14 mouse cellular contexts compared by ENCODE assay signal in the genomic region with DNA sequence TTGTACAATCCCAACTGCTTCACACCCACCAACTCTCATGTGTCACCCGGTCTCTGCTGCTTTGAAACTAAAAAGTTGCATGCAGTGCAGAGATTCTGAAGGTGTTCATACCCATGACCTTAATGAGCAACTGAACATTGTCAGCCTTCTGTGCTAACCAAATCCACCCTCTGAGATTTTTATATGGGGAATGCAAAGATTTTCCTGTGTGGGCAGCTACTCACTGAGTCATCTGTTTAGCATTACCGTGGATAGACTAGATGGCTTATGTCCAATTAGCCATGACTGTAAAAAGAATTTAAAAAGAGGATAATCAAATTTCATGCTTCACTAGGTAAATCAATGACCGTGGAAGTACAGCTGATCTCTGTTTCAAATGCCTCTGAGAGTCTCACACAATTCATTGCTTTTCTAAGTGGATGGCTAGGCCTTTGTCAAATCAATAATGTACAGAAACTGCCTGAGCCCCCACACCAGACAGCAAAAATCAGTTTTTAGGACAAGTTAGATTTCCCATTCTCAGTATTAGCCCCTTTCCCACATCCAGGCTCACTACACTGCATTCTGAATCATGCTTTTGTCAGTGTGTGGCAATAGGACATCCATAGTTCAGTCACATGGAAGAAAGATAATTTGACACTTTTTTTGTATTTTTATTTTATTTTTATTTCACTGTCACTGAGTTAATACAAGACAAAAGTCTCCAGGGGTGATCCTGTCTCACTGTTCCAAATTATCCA.
DNase-seq lines count a peak whose midpoint lies in the region; ATAC-seq and TF ChIP-seq lines count a peak whose summit lies in the region.
"Had no signal": no experiment of that assay in that cellular context is flagged by ENCODE, and none has a peak within 500 bp of the region (broad histone marks: within the 10 kb centered on the region; RNA-seq: fewer than 3 reads in every experiment).

No protein-coding gene starts in this region.

- DNase-seq in limb, embryonic 10.5 days (ENCODE audit: low spot score), result no peak
- DNase-seq in left cerebral cortex, adult 18-20 months (ENCODE audit: low spot score in 2 of 2), result peak; percentile 10 to 46
- DNase-seq in cerebellum, adult 8-10 months, result no peak
- DNase-seq in liver, postnatal 0 days, result no peak
- no peak for DNase-seq in adrenal gland, postnatal 25 days
- DNase-seq: cerebellum, adult 11-12 months; kidney, adult 9 months; liver, embryonic 13.5 days; thymus, postnatal 36 days had no signal

- peaks cover 7% of the 10 kb centered on the region for H3K4me1 ChIP-seq in limb, embryonic 13.5 days
- no peaks in the 10 kb centered on the region for H3K4me1 ChIP-seq in limb, embryonic 10.5 days
- H3K4me1 ChIP-seq in embryonic facial prominence, embryonic 15.5 days, result 0 out of 2 replicates have a peak, but pooled peaks cover 6% of the 10 kb centered on the region
- H3K4me1 ChIP-seq in neural tube, embryonic 14.5 days (ENCODE audit: control insufficient read depth, insufficient read depth, low read length), result 0 out of 2 replicates have a peak, but pooled peaks cover 5% of the 10 kb centered on the region
- no peaks in the 10 kb centered on the region for H3K4me1 ChIP-seq in liver, postnatal 0 days (ENCODE audit: insufficient read depth)
- H3K4me1 ChIP-seq: liver, embryonic 13.5 days had no signal

- no peaks in the 10 kb centered on the region for H3K9me3 ChIP-seq in limb, embryonic 13.5 days
- H3K9me3 ChIP-seq in limb, embryonic 10.5 days (replicated peaks), result no peaks in the 10 kb centered on the region
- no peaks in the 10 kb centered on the region for H3K9me3 ChIP-seq in embryonic facial prominence, embryonic 15.5 days (replicated peaks)
- no peaks in the 10 kb centered on the region for H3K9me3 ChIP-seq in neural tube, embryonic 14.5 days (ENCODE audit: control insufficient read depth, low read length)
- H3K9me3 ChIP-seq in liver, postnatal 0 days (ENCODE audit: low read length), result no peaks in the 10 kb centered on the region
- H3K9me3 ChIP-seq: forebrain, embryonic 13.5 days; liver, embryonic 13.5 days had no signal

- no peaks in the 10 kb centered on the region for H3K27me3 ChIP-seq in limb, embryonic 13.5 days
- H3K27me3 ChIP-seq in limb, embryonic 10.5 days (ENCODE audit: low read depth, poor library complexity, severe bottlenecking), result no peaks in the 10 kb centered on the region
- H3K27me3 ChIP-seq in embryonic facial prominence, embryonic 15.5 days, result no peaks in the 10 kb centered on the region
- H3K27me3 ChIP-seq in neural tube, embryonic 14.5 days (ENCODE audit: control insufficient read depth, insufficient read depth, low read length), result no peaks in the 10 kb centered on the region
- no peaks in the 10 kb centered on the region for H3K27me3 ChIP-seq in liver, postnatal 0 days (ENCODE audit: insufficient read depth, low read length)
- H3K27me3 ChIP-seq: forebrain, embryonic 13.5 days; liver, embryonic 13.5 days had no signal

- TF ChIP-seq CTCF in liver, postnatal 0 days (IDR thresholded peaks at IDR 0.05; ENCODE audit: low read depth), result no peak

- no peak overlapping the region for H3K27ac ChIP-seq in limb, embryonic 13.5 days
- no peak overlapping the region for H3K27ac ChIP-seq in limb, embryonic 10.5 days
- H3K27ac ChIP-seq in embryonic facial prominence, embryonic 15.5 days (replicated peaks), result no peak overlapping the region
- no peak overlapping the region for H3K27ac ChIP-seq in neural tube, embryonic 14.5 days (ENCODE audit: low read depth, low read length)
- H3K27ac ChIP-seq in liver, postnatal 0 days (ENCODE audit: low read depth), result no peak overlapping the region
- H3K27ac ChIP-seq: forebrain, embryonic 13.5 days; liver, embryonic 13.5 days had no signal

- no peak overlapping the region for H3K9ac ChIP-seq in limb, embryonic 13.5 days
- no peak overlapping the region for H3K9ac ChIP-seq in embryonic facial prominence, embryonic 15.5 days
- no peak overlapping the region for H3K9ac ChIP-seq in neural tube, embryonic 14.5 days (replicated peaks; ENCODE audit: low read depth, low read length)
- no peak overlapping the region for H3K9ac ChIP-seq in liver, postnatal 0 days (replicated peaks)
- H3K9ac ChIP-seq: forebrain, embryonic 13.5 days; liver, embryonic 13.5 days had no signal

- 25% methylated on average over 3 of the region's 3 CpGs for WGBS in limb, embryonic 13.5 days
- WGBS in limb, embryonic 10.5 days, result 66% methylated on average over 3 of the region's 3 CpGs
- WGBS in embryonic facial prominence, embryonic 15.5 days, result 16% methylated on average over 3 of the region's 3 CpGs
- 16% methylated on average over 3 of the region's 3 CpGs for WGBS in neural tube, embryonic 14.5 days
- 66% methylated on average over 3 of the region's 3 CpGs for WGBS in liver, postnatal 0 days (ENCODE audit: insufficient replicate concordance)

- no peak overlapping the region for H3K4me2 ChIP-seq in limb, embryonic 13.5 days (replicated peaks)
- no peak overlapping the region for H3K4me2 ChIP-seq in embryonic facial prominence, embryonic 15.5 days (replicated peaks)
- no peak overlapping the region for H3K4me2 ChIP-seq in neural tube, embryonic 14.5 days (ENCODE audit: low read depth, low read length)
- no peak overlapping the region for H3K4me2 ChIP-seq in liver, postnatal 0 days (ENCODE audit: low read depth, low read length)
- H3K4me2 ChIP-seq: forebrain, embryonic 13.5 days; liver, embryonic 13.5 days had no signal

- no peak for TF ChIP-seq EP300 in liver, postnatal 0 days (IDR thresholded peaks at IDR 0.05; ENCODE audit: low read depth)

- H3K4me3 ChIP-seq in limb, embryonic 13.5 days, result no peak overlapping the region
- no peak overlapping the region for H3K4me3 ChIP-seq in limb, embryonic 10.5 days
- no peak overlapping the region for H3K4me3 ChIP-seq in embryonic facial prominence, embryonic 15.5 days (replicated peaks)
- no peak overlapping the region for H3K4me3 ChIP-seq in neural tube, embryonic 14.5 days (ENCODE audit: low read depth, low read length)
- H3K4me3 ChIP-seq in liver, postnatal 0 days (ENCODE audit: low read depth, low read length), result no peak overlapping the region
- H3K4me3 ChIP-seq: forebrain, embryonic 13.5 days; liver, embryonic 13.5 days had no signal

- peak; percentile 54; the same call in 1 of the 2 replicates for ATAC-seq in limb, embryonic 13.5 days (ENCODE audit: low FRiP score, low read depth)
- ATAC-seq in embryonic facial prominence, embryonic 15.5 days (ENCODE audit: insufficient number of reproducible peaks, low FRiP score, low TSS enrichment, low read depth), result 0 out of 2 replicates have a peak, but pooled peaks have one; percentile 54
- ATAC-seq in neural tube, embryonic 14.5 days (ENCODE audit: low read depth), result peak; percentile 56
- no peak for ATAC-seq in liver, postnatal 0 days
- ATAC-seq: activated CD4-positive, CD25-positive, alpha-beta regulatory T cell, adult 4 months; forebrain, embryonic 13.5 days had no signal

- no peaks in the 10 kb centered on the region for H3K36me3 ChIP-seq in limb, embryonic 13.5 days
- H3K36me3 ChIP-seq in limb, embryonic 10.5 days, result no peaks in the 10 kb centered on the region
- H3K36me3 ChIP-seq in embryonic facial prominence, embryonic 15.5 days, result no peaks in the 10 kb centered on the region
- H3K36me3 ChIP-seq in neural tube, embryonic 14.5 days (ENCODE audit: control insufficient read depth, insufficient read depth, low read length), result no peaks in the 10 kb centered on the region
- H3K36me3 ChIP-seq in liver, postnatal 0 days (replicated peaks; ENCODE audit: insufficient read depth, low read length), result no peaks in the 10 kb centered on the region
- H3K36me3 ChIP-seq: liver, embryonic 13.5 days had no signal

Comparison
In these comparisons a context has a peak if more than half of its experiments do, and no peak if none do; other contexts are left out.
1. DNase-seq: peak in left cerebral cortex, adult 18-20 months (2 of 2); none in limb, embryonic 10.5 days (single experiment), cerebellum, adult 8-10 months (single experiment), liver, postnatal 0 days (single experiment) and adrenal gland, postnatal 25 days (single experiment).